Mouse (Mus musculus) midbrain, postnatal 0 days (tissue): ENCODE results near the gene Dmap1. TPM values are rescaled to one million over a fixed set of nuclear protein-coding genes. Genes with fewer than 3 reads are reported as not detected.

Experiments
- ATAC-seq: fragments of 200-750 bp; cut with Nextera tagmentation; 2 replicates; pipeline ENCODE4 v1.8.0; 2017; ENCODE audit warnings: moderate number of reproducible peaks, mild to moderate bottlenecking, moderate TSS enrichment, moderate library complexity; ENCODE audit not compliant: low FRiP score
- DNase-seq: peaks from one replicate; pipeline ENCODE4 v3.0.0-alpha.2; 2015; ENCODE audit warnings: low spot score
- H3K27ac ChIP-seq: fragments of 300-500 bp; sonication (generic); 2 replicates; pipeline ENCODE4 v1.5.1; 2014; ENCODE audit warnings: low read depth, mild to moderate bottlenecking, low read length, mixed read lengths
- H3K27me3 ChIP-seq: fragments of 300-500 bp; sonication (generic); 2 replicates; pipeline ENCODE4 v1.6.1; 2014; ENCODE audit warnings: low read length, control low read depth, mixed read lengths; ENCODE audit not compliant: insufficient read depth
- H3K36me3 ChIP-seq: fragments of 300-500 bp; sonication (generic); 2 replicates; pipeline ENCODE4 v1.6.1; 2014; ENCODE audit warnings: low read length, control low read depth, mixed read lengths; ENCODE audit not compliant: insufficient read depth
- H3K4me1 ChIP-seq: fragments of 300-500 bp; sonication (generic); 2 replicates; pipeline ENCODE4 v1.6.1; 2014; ENCODE audit warnings: mild to moderate bottlenecking, control low read depth, antibody characterized with exemption, low read length, mixed read lengths; ENCODE audit not compliant: insufficient read depth
- H3K4me2 ChIP-seq: fragments of 300-500 bp; sonication (generic); 2 replicates; pipeline ENCODE4 v1.6.1; 2014; ENCODE audit warnings: low read depth, mild to moderate bottlenecking, low read length, mixed read lengths; ENCODE audit not compliant: poor library complexity, severe bottlenecking
- H3K4me3 ChIP-seq: fragments of 300-500 bp; sonication (generic); 2 replicates; pipeline ENCODE4 v1.5.1; 2014; ENCODE audit warnings: low read depth, mild to moderate bottlenecking, low read length, moderate library complexity
- H3K9ac ChIP-seq: fragments of 300-500 bp; sonication (generic); replicated peaks from 2 replicates; pipeline ENCODE4 v1.6.1; 2014; ENCODE audit warnings: mild to moderate bottlenecking, low read length, moderate library complexity, mixed read lengths; ENCODE audit not compliant: poor library complexity, severe bottlenecking
- H3K9me3 ChIP-seq: fragments of 300-500 bp; sonication (generic); 2 replicates; pipeline ENCODE4 v1.6.1; 2016; ENCODE audit warnings: low read length, control low read depth
- CTCF ChIP-seq: IDR thresholded peaks from 2 replicates; pipeline ENCODE4 v1.5.1; 2016; ENCODE audit warnings: antibody characterized with exemption, mild to moderate bottlenecking
- WGBS: fragments of 180-500 bp; shearing (Covaris S2); extraction: QIAGEN DNeasy Blood & Tissue Kit; methylation state at CpG from one replicate; pipeline ENCODE4 v1.1.7; 2014; 5-methylcytosine and 5-hydroxymethylcytosine counted together
- polyA plus RNA-seq: library from polyadenylated mRNA; unstranded; fragments of >200 nt; fragmentation: Nextera tagmentation; extraction: Ambion mirVana; gene quantifications from 2 replicates; pipeline ENCODE4 v1.2.1, GENCODE M21; 2015
- total RNA-seq: library from RNA; depleted of rRNA; stranded (reverse); fragments of >200 nt; gene quantifications from 2 replicates; pipeline ENCODE4 v1.2.3, GENCODE M21; 2014

The Dmap1 gene
- total and polyA plus RNA-seq, 2 experiments from 2014 or later = 62.6 to 89.7 TPM

DNA sequence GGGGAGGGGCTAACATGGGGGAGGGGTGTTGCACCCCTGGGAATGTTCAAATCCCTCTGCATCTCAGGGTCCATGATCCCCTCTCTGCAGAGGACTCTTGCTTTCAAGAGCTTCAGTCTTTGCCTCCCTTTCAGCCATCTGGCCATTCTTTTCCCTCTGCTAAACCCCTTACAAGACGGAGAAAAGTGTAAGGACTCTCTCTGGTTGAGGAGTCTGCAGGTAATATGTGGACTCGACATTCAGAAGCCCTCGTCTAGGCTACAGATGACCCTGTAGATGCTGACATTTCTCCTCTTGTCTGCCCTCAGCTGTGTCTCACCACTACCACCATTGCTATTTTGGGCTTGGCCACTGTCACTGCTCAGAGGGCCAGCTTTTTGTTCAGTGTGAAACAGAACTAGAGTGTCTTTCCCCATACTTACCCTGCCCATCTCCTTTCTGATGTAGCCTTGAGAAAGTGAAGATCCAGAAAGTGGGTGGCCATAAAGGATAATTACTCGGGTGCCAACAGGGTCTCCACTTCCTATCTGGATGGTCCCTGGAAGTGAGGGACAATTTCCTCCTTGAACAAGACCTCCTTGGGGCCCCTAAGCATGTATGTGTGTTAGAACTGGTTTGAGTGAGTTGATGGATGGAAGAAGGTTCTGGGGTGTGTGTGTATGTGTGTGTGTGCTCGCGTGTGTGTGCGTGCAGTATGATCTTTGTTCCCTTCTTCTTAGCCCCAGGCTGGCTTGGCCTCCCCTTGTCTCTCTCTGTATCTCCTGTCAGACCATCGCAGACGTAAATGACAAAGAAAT is 27.2 kb downstream of the Dmap1 start:
- H3K36me3 ChIP-seq = peaks cover 5% of the 10 kb centered on the region
- no peak for TF ChIP-seq CTCF
- no peak overlapping the region for H3K4me2 ChIP-seq
- no peak for ATAC-seq
- DNase-seq = no peak
- no peak overlapping the region for H3K4me3 ChIP-seq
- peaks cover 5% of the 10 kb centered on the region; the same call in 1 of the 2 replicates for H3K4me1 ChIP-seq
- no peaks in the 10 kb centered on the region for H3K27me3 ChIP-seq
- 53% methylated on average over 9 of the region's 9 CpGs for WGBS
- no peak overlapping the region for H3K9ac ChIP-seq
- no peaks in the 10 kb centered on the region for H3K9me3 ChIP-seq
- H3K27ac ChIP-seq = no peak overlapping the region

GRCm38 (mm10) chr4:117654016-117654702 is 27.9 kb downstream of the Dmap1 start:
- 10% methylated on average over 10 of the region's 10 CpGs for WGBS
- H3K4me1 ChIP-seq = peaks cover 5% of the 10 kb centered on the region; the same call in 1 of the 2 replicates
- 0 out of 2 replicates have a peak, but pooled peaks have one; percentile 8 for ATAC-seq

DNA sequence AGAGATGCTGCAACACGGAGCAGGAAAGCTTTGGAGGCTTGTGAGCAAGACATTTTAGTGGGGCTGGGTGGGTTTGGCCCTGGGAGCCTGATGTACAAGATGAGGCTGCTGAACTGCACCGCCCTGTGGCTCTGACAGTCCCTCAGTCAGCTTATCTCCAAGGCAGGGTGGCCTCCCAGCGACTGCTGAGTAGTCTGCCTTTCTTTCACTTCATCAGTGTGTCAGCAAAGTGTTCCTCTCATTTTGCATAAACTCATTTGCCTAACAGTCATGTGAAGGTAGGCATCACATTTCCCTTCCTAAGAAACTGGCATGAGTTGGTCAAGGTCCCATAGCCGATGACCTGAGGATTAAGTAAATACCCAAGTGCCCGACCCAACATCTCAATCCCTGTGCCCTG is 29.3 kb downstream of the Dmap1 start:
- 53% methylated on average over 5 of the region's 5 CpGs for WGBS
- DNase-seq = no peak
- peaks cover 4% of the 10 kb centered on the region for H3K36me3 ChIP-seq
- peaks cover 6% of the 10 kb centered on the region; the same call in 1 of the 2 replicates for H3K4me1 ChIP-seq
- no peaks in the 10 kb centered on the region for H3K27me3 ChIP-seq
- no peak for TF ChIP-seq CTCF
- H3K9ac ChIP-seq = no peak overlapping the region
- ATAC-seq = no peak
- H3K4me3 ChIP-seq = no peak overlapping the region
- no peak overlapping the region for H3K4me2 ChIP-seq
- no peak overlapping the region for H3K27ac ChIP-seq
- no peaks in the 10 kb centered on the region for H3K9me3 ChIP-seq

More at GRCm38 (mm10) chr4:117654016-117654702, 27.9 kb downstream of the Dmap1 start:
- H3K27me3 ChIP-seq = no peaks in the 10 kb centered on the region
- peaks cover 4% of the 10 kb centered on the region for H3K36me3 ChIP-seq
- no peaks in the 10 kb centered on the region for H3K9me3 ChIP-seq
- H3K9ac ChIP-seq = no peak overlapping the region
- H3K27ac ChIP-seq = no peak overlapping the region
- H3K4me2 ChIP-seq = no peak overlapping the region
- no peak overlapping the region for H3K4me3 ChIP-seq
- no peak for TF ChIP-seq CTCF
- peak; percentile 44 for DNase-seq

DNA sequence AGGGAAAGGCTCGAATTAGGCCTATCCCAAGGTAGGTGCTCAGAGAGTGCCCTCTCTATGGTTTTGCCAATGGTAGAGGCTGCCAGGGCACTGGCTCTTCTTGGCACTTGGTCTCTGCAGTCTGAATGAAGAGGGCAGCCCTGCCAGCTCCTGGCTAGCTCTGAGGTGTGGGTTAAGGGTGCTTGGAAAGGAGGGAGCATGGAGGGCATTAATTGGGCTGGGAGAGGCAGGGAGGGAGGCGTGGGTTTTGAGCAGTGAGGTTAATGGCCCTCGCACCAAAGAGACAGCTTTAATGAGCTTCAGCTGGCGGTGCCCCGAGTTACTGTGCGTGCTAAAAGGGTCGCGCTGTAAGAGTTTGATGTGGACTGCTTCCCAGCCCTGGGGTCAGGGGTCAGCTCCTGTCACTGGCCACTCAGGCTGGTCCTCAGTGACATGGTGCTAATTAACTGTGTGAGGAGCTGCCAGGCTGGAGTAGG is 30.4 kb downstream of the Dmap1 start:
- DNase-seq (peak; percentile 67), ATAC-seq (no peak)
- Histone ChIP-seq H3K27me3 (no peaks in the 10 kb centered on the region), H3K4me3 (no peak overlapping the region), H3K4me2 (no peak overlapping the region), H3K9ac (no peak overlapping the region), H3K9me3 (no peaks in the 10 kb centered on the region), H3K36me3 (peaks cover 4% of the 10 kb centered on the region), H3K27ac (no peak overlapping the region), H3K4me1 (peaks cover 15% of the 10 kb centered on the region)
- WGBS = 32% methylated on average over 8 of the region's 8 CpGs
- no peak for TF ChIP-seq CTCF

GRCm38 (mm10) chr4:117646926-117647755 is 34.9 kb downstream of the Dmap1 start:
- Histone ChIP-seq H3K4me1 (peaks cover 27% of the 10 kb centered on the region), H3K4me2 (0 out of 2 replicates have a peak overlapping the region, but pooled peaks have one; percentile 9)

More at GRCm38 (mm10) chr4:117646926-117647755, 34.9 kb downstream of the Dmap1 start:
- H3K9ac ChIP-seq = peak overlapping the region; percentile 30; the same call in 1 of the 2 replicates
- peak overlapping the region; percentile 55 for H3K27ac ChIP-seq
- WGBS = 15% methylated on average over 23 of the region's 23 CpGs
- no peak overlapping the region for H3K4me3 ChIP-seq
- peaks cover 4% of the 10 kb centered on the region for H3K36me3 ChIP-seq
- no peaks in the 10 kb centered on the region for H3K9me3 ChIP-seq
- no peak for ATAC-seq
- H3K27me3 ChIP-seq = no peaks in the 10 kb centered on the region
- no peak for DNase-seq
- TF ChIP-seq CTCF = no peak
